Mouse (Mus musculus): ENCODE results near the gene Tbrg4. TPM values are rescaled to one million over a fixed set of nuclear protein-coding genes. Genes with fewer than 3 reads are reported as not detected.
A peak's percentile ranks its signal among the peaks of the same experiment; 100 is the strongest.

Tbrg4 gene
- polyA plus RNA-seq, 1 experiment from 2014 or later = 59.5 TPM

DNA sequence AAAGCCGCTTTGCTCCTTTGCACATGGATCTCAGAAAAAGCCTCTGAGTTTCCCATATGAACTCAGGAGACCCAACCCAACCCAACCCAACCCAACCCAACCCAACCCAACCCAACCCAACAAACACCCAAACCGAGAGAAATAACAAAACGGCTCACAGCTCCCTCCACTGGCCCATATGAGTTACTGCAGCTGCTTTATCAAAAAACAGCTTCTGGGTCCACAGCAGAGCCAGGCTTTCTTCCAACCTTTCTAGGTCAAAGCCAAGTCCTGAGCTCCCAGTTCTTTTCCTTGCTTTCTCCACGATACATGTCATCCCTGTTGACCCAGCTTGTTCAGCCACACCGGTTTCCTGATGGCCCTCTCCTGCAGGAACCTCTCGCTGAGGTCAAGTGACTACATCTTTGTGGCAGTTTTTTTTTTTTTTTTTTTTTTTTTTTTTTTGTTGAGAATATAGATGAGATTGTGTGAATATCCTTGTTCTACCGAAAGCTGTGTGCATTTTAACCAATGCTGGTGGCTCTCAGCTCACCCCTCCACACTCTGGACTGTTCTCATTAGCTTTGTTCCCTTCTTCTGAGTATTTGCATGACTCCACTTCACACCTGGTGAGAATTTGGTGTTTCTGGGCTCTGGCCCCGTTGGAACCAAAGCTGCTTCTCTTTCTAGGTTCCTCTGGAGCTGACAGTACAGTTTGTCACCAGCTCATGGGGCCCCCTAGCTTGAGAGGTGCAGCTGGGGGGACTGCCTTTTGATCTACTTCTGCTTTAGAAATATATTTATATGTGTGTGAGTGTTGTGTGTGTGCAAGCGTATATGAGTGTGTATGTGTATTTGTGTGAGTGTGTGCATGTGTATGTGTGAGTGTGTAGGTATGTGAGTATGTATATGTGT is 22.2 kb upstream of the Tbrg4 start:
- Histone ChIP-seq H3K27ac (no peak overlapping the region), H3K27me3 (ENCODE audit: insufficient read depth, poor library complexity, severe bottlenecking) (no peaks in the 10 kb centered on the region), H3K4me1 (replicated peaks) (0 out of 2 replicates have a peak, but pooled peaks cover 2% of the 10 kb centered on the region), H3K4me3 (no peak overlapping the region), H3K36me3 (no peaks in the 10 kb centered on the region), H3K9me3 (no peaks in the 10 kb centered on the region)
- 64% methylated on average over 9 of the region's 9 CpGs for WGBS
- DNase-seq (ENCODE audit: low spot score) = no peak

DNA sequence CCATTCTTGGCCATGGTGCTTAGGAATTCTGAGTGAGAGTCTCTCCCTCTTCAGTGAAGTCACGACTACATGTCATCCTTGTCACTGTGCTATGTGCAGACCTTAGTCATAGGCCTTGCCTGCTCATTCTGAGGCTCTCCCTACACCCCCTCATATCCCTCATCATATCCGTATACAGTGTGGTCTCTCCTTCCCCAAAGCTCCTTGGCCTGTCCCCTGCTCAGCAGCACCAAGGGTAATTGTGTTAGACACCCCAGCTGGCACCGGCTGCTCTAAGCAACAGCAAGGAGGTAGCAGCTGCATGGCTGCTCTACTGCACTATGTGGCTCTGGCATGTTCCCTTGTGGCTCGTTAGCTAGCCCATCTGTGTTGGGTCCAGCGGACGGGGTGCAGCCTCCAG is 18.7 kb upstream of the Tbrg4 start:
- no peaks in the 10 kb centered on the region for H3K36me3 ChIP-seq
- no peak for DNase-seq (ENCODE audit: low spot score)
- no peaks in the 10 kb centered on the region for H3K9me3 ChIP-seq
- H3K27ac ChIP-seq = no peak overlapping the region
- WGBS = 83% methylated on average over 6 of the region's 6 CpGs
- H3K4me3 ChIP-seq = no peak overlapping the region
- no peaks in the 10 kb centered on the region for H3K27me3 ChIP-seq (ENCODE audit: insufficient read depth, poor library complexity, severe bottlenecking)
- no peaks in the 10 kb centered on the region for H3K4me1 ChIP-seq (replicated peaks)

GRCm38 (mm10) chr11:6639072-6639471 is 13.2 kb upstream of the Tbrg4 start:
- Histone ChIP-seq H3K9me3 (no peaks in the 10 kb centered on the region), H3K4me1 (replicated peaks) (no peaks in the 10 kb centered on the region), H3K36me3 (no peaks in the 10 kb centered on the region), H3K27me3 (ENCODE audit: insufficient read depth, poor library complexity, severe bottlenecking) (no peaks in the 10 kb centered on the region), H3K27ac (no peak overlapping the region), H3K4me3 (no peak overlapping the region)
- DNase-seq (ENCODE audit: low spot score) = no peak
- 71% methylated on average over 6 of the region's 6 CpGs for WGBS

DNA sequence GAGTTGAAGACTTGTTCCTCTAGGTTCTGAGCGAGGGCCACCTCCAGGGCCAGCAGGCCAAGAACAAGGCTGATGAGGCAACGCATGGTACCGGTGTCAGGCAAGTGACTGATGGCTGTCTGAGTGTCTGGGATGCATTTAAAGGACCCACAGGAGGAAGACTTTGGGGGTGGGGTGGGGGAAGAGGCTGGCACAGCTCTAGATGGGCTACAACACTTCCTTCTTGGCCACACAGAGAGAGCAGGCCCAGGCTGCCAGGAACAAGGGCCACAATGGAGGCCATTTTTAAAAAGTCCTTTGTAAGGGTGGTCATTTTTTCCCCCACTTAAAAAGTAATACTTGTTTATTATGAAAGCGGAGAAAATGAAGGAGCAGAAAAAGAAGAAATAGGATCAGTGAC is 12.7 kb upstream of the Tbrg4 start, which contains the start of gene Wap:
Gene Wap, minus strand, starts transcription at position 101 of the 400 bp plus-strand sequence.
- Histone ChIP-seq H3K4me1 (replicated peaks) (no peaks in the 10 kb centered on the region), H3K9me3 (no peaks in the 10 kb centered on the region), H3K4me3 (no peak within 1 kb of the TSS), H3K27me3 (ENCODE audit: insufficient read depth, poor library complexity, severe bottlenecking) (no peaks in the 10 kb centered on the region), H3K36me3 (no peaks in the 10 kb centered on the region), H3K27ac (no peak within 1 kb of the TSS)
- DNase-seq (ENCODE audit: low spot score) = no peak
- WGBS = 93% methylated on average over 4 of the region's 4 CpGs

DNA sequence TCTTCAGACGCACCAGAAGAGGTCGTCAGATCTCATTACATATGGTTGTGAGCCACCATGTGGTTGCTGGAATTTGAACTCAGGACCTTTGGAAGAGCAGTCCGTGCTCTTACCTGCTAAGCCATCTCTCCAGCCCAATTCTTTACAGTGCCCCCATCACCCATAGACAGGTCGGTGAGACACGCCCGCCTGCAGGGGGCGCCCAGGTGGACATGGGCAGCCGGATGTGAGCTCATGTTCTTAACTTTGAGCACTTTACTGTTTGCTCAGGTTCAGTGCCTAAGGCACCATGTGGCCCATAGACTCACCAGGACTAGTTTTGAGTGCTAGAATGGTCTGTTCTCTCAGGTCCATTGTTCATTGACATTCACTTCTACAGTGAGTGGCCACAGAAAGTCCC is 10.3 kb upstream of the Tbrg4 start:
- H3K4me1 ChIP-seq (replicated peaks) = no peaks in the 10 kb centered on the region
- no peak for DNase-seq (ENCODE audit: low spot score)
- H3K4me3 ChIP-seq = no peak overlapping the region
- H3K27me3 ChIP-seq (ENCODE audit: insufficient read depth, poor library complexity, severe bottlenecking) = no peaks in the 10 kb centered on the region
- 73% methylated on average over 8 of the region's 8 CpGs for WGBS
- no peaks in the 10 kb centered on the region for H3K36me3 ChIP-seq
- H3K9me3 ChIP-seq = no peaks in the 10 kb centered on the region
- H3K27ac ChIP-seq = no peak overlapping the region

GRCm38 (mm10) chr11:6629655-6630054 is 3.8 kb upstream of the Tbrg4 start:
- no peak overlapping the region for H3K27ac ChIP-seq
- H3K9me3 ChIP-seq = no peaks in the 10 kb centered on the region
- DNase-seq (ENCODE audit: low spot score) = no peak
- H3K4me3 ChIP-seq = no peak overlapping the region
- peaks cover 13% of the 10 kb centered on the region for H3K4me1 ChIP-seq (replicated peaks)
- H3K27me3 ChIP-seq (ENCODE audit: insufficient read depth, poor library complexity, severe bottlenecking) = no peaks in the 10 kb centered on the region
- peaks cover 2% of the 10 kb centered on the region; the same call in 1 of the 2 replicates for H3K36me3 ChIP-seq

DNA sequence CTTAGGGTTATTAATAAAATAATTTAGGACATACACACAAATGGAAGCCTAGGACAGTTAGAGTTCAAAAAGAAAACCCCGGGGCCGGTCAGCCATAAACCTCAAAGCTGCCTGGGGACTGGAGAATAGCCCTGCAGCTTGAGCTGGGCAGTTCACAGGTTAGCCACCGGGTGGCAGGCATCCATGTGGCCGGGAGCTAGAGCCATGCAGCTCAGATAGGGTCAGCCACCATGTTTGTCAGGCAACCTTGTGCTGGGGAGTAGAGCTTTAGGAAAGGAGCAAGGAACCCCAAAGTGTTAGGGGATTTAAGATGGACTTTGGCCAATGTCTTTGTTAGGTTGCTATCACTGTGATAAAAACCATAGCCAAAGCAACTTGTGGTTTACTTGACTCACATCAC is 2.7 kb upstream of the Tbrg4 start:
- Histone ChIP-seq H3K4me3 (no peak overlapping the region), H3K27ac (no peak overlapping the region), H3K9me3 (no peaks in the 10 kb centered on the region), H3K4me1 (replicated peaks) (peaks cover 24% of the 10 kb centered on the region), H3K36me3 (peaks cover 13% of the 10 kb centered on the region), H3K27me3 (ENCODE audit: insufficient read depth, poor library complexity, severe bottlenecking) (no peaks in the 10 kb centered on the region)
- DNase-seq (ENCODE audit: low spot score) = peak; percentile 69
- 26% methylated on average over 4 of the region's 4 CpGs for WGBS

DNA sequence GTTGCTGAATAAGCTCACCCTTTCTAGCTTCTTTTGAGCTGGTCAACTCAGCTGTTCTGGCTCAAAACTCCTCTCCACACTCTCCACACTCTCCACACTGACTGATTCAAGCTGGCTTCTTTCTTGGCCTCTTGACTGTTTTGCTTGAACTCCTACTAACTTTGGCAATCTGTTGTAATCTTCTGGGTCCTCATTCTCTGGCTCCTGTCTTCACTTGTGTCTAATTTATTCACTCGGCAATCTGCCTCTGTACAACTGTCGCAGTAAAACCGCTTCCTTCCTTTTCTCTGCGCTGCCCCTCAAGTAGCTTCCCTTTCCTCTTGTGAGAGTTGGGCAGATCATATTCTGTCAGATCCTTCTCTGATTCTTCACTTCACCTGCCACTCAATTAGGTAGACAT is 1.9 kb upstream of the Tbrg4 start:
- H3K4me1 ChIP-seq (replicated peaks) = peaks cover 28% of the 10 kb centered on the region
- no peak for DNase-seq (ENCODE audit: low spot score)
- 91% methylated on average over 4 of the region's 4 CpGs for WGBS
- H3K9me3 ChIP-seq = no peaks in the 10 kb centered on the region
- no peaks in the 10 kb centered on the region for H3K27me3 ChIP-seq (ENCODE audit: insufficient read depth, poor library complexity, severe bottlenecking)
- H3K27ac ChIP-seq = no peak overlapping the region
- H3K36me3 ChIP-seq = peaks cover 21% of the 10 kb centered on the region
- no peak overlapping the region for H3K4me3 ChIP-seq

- H3K4me3 ChIP-seq = peak overlapping the region; percentile 85
- H3K4me1 ChIP-seq (replicated peaks) = peaks cover 28% of the 10 kb centered on the region
- peaks cover 35% of the 10 kb centered on the region for H3K36me3 ChIP-seq
- peak overlapping the region; percentile 95 for H3K27ac ChIP-seq
- H3K9me3 ChIP-seq = no peaks in the 10 kb centered on the region
- DNase-seq (ENCODE audit: low spot score) = no peak
- 13% methylated on average over 16 of the region's 16 CpGs for WGBS
- H3K27me3 ChIP-seq (ENCODE audit: insufficient read depth, poor library complexity, severe bottlenecking) = no peaks in the 10 kb centered on the region
Measured at GRCm38 (mm10) chr11:6626388-6626772, 513 bp upstream of the Tbrg4 start.

DNA sequence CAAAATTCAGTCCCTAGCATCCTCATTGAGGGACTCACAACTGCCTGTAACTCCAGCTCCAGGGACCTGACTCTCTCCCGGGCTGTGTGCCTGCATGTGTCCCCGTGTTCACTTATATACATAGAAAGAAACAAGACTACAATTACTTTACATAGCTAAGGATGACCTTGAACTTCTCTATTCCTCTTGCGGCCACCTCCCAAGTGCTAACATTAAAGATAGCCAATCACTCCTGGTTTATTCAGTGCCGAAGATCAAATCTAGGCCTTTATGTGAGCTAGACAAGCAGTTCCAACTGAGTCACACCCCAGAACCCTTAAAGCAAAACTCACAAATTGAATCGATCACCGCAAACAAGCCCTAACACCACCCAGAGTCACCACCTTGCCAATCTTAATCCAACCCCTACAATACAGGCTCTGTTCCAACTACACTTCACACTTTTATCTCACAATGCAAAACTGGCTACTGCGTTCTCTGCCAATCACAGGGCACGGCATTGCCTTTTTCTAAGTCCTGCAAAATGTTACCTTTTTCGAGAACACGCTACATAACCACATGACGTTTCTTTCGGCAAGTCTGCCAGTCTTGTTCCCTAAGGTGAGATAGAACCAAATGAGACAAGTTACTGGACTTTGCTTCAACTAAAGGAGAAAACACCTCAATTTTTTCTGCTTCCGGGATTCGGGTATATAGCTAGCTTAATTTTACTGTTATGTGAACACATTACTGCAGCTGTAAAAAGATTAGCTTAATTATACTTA is 1.1 kb downstream of the Tbrg4 start:
- peaks cover 50% of the 10 kb centered on the region for H3K36me3 ChIP-seq
- no peaks in the 10 kb centered on the region for H3K27me3 ChIP-seq (ENCODE audit: insufficient read depth, poor library complexity, severe bottlenecking)
- 70% methylated on average over 14 of the region's 14 CpGs for WGBS
- H3K4me3 ChIP-seq = peak overlapping the region; percentile 85
- H3K4me1 ChIP-seq (replicated peaks) = peaks cover 28% of the 10 kb centered on the region
- DNase-seq (ENCODE audit: low spot score) = no peak
- H3K27ac ChIP-seq = peak overlapping the region; percentile 95
- H3K9me3 ChIP-seq = no peaks in the 10 kb centered on the region

GRCm38 (mm10) chr11:6623704-6624103 is 2.2 kb downstream of the Tbrg4 start:
- no peak overlapping the region for H3K27ac ChIP-seq
- 91% methylated on average over 10 of the region's 10 CpGs for WGBS
- H3K4me3 ChIP-seq = peak overlapping the region; percentile 0; the same call in 1 of the 2 replicates
- H3K4me1 ChIP-seq (replicated peaks) = peaks cover 28% of the 10 kb centered on the region
- H3K9me3 ChIP-seq = no peaks in the 10 kb centered on the region
- peaks cover 61% of the 10 kb centered on the region for H3K36me3 ChIP-seq
- no peaks in the 10 kb centered on the region for H3K27me3 ChIP-seq (ENCODE audit: insufficient read depth, poor library complexity, severe bottlenecking)
- no peak for DNase-seq (ENCODE audit: low spot score)

GRCm38 (mm10) chr11:6615250-6616205 is 10.3 kb downstream of the Tbrg4 start:
- no peak overlapping the region for H3K27ac ChIP-seq
- peaks cover 100% of the 10 kb centered on the region for H3K36me3 ChIP-seq
- H3K9me3 ChIP-seq = no peaks in the 10 kb centered on the region
- H3K27me3 ChIP-seq (ENCODE audit: insufficient read depth, poor library complexity, severe bottlenecking) = no peaks in the 10 kb centered on the region
- 92% methylated on average over 12 of the region's 12 CpGs for whole genome bisulfite sequencing
- H3K4me1 ChIP-seq (replicated peaks) = no peaks in the 10 kb centered on the region
- no peak overlapping the region for H3K4me3 ChIP-seq
- no peak for DNase-seq (ENCODE audit: low spot score)

Measured in hindbrain, embryonic 10.5 days (tissue).